11 mouse cellular contexts compared by ENCODE assay signal in the genomic region with DNA sequence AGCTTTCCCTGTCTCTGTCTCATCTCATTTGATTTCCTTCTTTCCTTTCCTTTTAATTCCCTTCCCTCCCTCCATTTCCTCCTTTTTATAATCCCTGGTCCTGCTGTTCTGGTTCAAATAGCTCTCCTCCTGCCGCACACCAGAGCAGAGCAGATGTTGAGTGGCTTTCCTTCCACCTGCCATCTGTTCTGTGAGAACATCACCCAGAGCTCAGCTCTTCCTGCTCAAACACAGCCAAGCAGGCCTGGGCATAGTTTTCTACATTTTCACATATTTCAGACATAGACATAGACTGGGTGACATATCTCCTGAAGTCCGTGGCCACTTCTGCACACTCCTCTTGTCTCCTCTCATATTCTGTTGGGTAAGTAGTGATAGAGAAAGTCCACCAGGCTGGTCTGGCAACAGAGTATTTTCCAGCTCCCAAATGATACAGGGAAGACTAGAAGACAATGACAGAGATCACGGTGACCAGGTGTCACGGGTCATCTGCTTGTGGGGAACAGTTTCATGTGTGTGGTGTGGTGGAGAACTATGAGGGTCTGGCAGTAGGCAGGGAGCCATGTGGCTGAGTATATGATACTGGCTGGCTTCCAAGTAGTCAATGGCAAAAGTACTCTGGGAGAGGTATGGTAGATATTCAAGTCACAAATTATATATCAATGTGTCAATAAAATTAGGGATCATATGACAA.
DNase-seq lines count a peak whose midpoint lies in the region.
"Had no signal": no experiment of that assay in that cellular context is flagged by ENCODE, and none has a peak within 500 bp of the region (broad histone marks: within the 10 kb centered on the region; RNA-seq: fewer than 3 reads in every experiment).

No protein-coding gene starts in this region.

- peak; percentile 35 to 38 for DNase-seq in cerebellum, postnatal 14 days
- DNase-seq in cerebellum, adult 8-10 months: no peak
- DNase-seq in layer of hippocampus, adult 18-20 months (ENCODE audit: low spot score in 2 of 2): peak; percentile 24 to 68
- no peak for DNase-seq in layer of hippocampus, postnatal 25 days (ENCODE audit: extremely low spot score in 1 of 2, low spot score in 1 of 2)
- peak; percentile 43 for DNase-seq in left cerebral cortex, adult 11 months (ENCODE audit: low spot score)
- DNase-seq in right cerebral cortex, postnatal 36 days (ENCODE audit: low spot score in 2 of 2): peak; percentile 48 to 72
- DNase-seq in adrenal gland, adult (ENCODE audit: inconsistent age in 2 of 2, low spot score in 1 of 2): no peak
- no peak for DNase-seq in embryo, embryonic 9.5 days (ENCODE audit: extremely low spot score)
- DNase-seq: adrenal gland, postnatal 10 days; gastrocnemius, postnatal 25 days; kidney, postnatal 10 days had no signal

Comparison
In these comparisons a context has a peak if more than half of its experiments do, and no peak if none do; other contexts are left out.
1. DNase-seq: peak in cerebellum, postnatal 14 days (2 of 2), layer of hippocampus, adult 18-20 months (2 of 2), left cerebral cortex, adult 11 months (single experiment) and right cerebral cortex, postnatal 36 days (2 of 2); none in cerebellum, adult 8-10 months (single experiment), layer of hippocampus, postnatal 25 days (0 of 2), adrenal gland, adult (0 of 2) and embryo, embryonic 9.5 days (single experiment).